Mouse (Mus musculus): ENCODE data around the gene Clstn2. TPM values are rescaled to one million over a fixed set of nuclear protein-coding genes. Genes with fewer than 3 reads are reported as not detected.
A peak's percentile ranks its signal among the peaks of the same experiment; 100 is the strongest.

Gene Clstn2
- polyA plus RNA-seq, 1 experiment from 2014 or later = 0.82 TPM

DNA sequence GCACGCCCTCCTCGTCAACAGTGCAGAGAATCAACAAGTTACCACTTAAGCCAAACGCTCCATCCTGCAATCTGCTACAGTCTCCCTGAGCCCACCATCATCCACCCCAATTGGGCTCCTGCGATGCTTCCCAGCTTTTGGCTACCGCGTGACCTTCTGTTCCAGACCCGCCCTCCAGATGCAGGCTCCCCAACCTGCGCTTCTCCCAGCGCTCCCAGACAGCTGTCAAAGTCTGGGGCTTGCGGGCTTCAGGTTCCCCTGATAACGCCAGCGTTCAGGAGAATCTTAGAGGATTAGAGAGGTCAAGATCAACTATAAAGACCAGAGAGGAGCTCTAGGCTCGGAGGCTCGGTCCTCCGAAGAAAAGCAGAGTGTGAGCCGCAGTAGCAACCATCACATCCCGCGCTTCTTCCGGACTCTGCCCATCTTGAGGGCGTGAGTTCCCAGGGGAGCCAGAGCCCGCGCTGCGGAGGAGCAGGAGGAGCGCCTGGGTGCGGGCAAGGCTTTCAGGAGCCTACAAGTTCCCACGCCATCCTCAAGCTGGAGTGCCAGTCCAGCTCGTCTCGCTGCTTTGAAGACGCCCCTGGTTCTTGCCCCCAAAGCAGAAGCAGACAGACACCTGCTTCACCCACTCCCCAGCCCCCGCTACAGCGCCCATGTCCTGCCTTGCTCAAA is 946 bp downstream of the Clstn2 start:
- H3K4me3 ChIP-seq (ENCODE audit: low read depth, low read length) = peak overlapping the region; percentile 58
- DNase-seq (ENCODE audit: low spot score) (peak; percentile 25), ATAC-seq (ENCODE audit: low FRiP score, low TSS enrichment) (0 out of 2 replicates have a peak, but pooled peaks have one; percentile 3)
- H3K4me1 ChIP-seq (replicated peaks; ENCODE audit: control insufficient read depth, insufficient read depth) = no peaks in the 10 kb centered on the region
- H3K27ac ChIP-seq (replicated peaks) = no peak overlapping the region
- H3K9ac ChIP-seq (ENCODE audit: low read length) = no peak overlapping the region
- peaks cover 5% of the 10 kb centered on the region; the same call in 1 of the 2 replicates for H3K27me3 ChIP-seq (ENCODE audit: control insufficient read depth, insufficient read depth, low read length)
- H3K4me2 ChIP-seq (replicated peaks; ENCODE audit: low read depth) = peak overlapping the region; percentile 93
- H3K36me3 ChIP-seq (ENCODE audit: control insufficient read depth, insufficient read depth, low read length) = no peaks in the 10 kb centered on the region
- no peaks in the 10 kb centered on the region for H3K9me3 ChIP-seq (ENCODE audit: control insufficient read depth, low read length)
- WGBS = 3% methylated on average over 31 of the region's 31 CpGs
- TF ChIP-seq EP300 (optimal IDR thresholded peaks at IDR 0.05) (no peak), CTCF (IDR thresholded peaks at IDR 0.05; ENCODE audit: low read depth) (no peak)

DNA sequence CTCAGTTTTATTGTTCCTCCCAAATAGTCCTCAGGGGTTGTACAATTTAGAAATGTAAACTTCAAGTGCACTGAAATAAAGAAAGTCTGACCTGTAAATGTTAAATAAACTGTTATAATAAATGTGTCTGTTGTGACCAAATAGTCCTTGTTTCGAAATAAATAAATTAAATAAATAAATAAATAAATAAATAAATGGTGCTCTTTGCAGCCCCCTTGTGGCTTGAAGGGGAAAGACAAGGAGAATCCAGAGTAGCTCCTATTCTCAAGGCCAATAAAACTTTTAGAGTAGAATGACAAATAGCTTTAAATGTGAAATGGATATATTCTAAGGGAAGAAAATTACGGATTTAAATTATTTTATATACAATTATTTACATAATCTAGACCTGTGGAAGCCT is 2.3 kb downstream of the Clstn2 start:
- H3K27me3 ChIP-seq (ENCODE audit: control insufficient read depth, insufficient read depth, low read length) = peaks cover 5% of the 10 kb centered on the region; the same call in 1 of the 2 replicates
- H3K4me1 ChIP-seq (replicated peaks; ENCODE audit: control insufficient read depth, insufficient read depth) = no peaks in the 10 kb centered on the region
- H3K27ac ChIP-seq (replicated peaks) = no peak overlapping the region
- DNase-seq (ENCODE audit: low spot score) = no peak
- no peaks in the 10 kb centered on the region for H3K36me3 ChIP-seq (ENCODE audit: control insufficient read depth, insufficient read depth, low read length)
- TF ChIP-seq CTCF (IDR thresholded peaks at IDR 0.05; ENCODE audit: low read depth) (peak; percentile 77), EP300 (optimal IDR thresholded peaks at IDR 0.05) (no peak)
- no peak overlapping the region for H3K4me3 ChIP-seq (ENCODE audit: low read depth, low read length)
- no peak overlapping the region for H3K4me2 ChIP-seq (replicated peaks; ENCODE audit: low read depth)
- H3K9ac ChIP-seq (ENCODE audit: low read length) = no peak overlapping the region
- 10% methylated on average over 2 of the region's 2 CpGs for WGBS
- ATAC-seq (ENCODE audit: low FRiP score, low TSS enrichment) = no peak
- no peaks in the 10 kb centered on the region for H3K9me3 ChIP-seq (ENCODE audit: control insufficient read depth, low read length)

DNA sequence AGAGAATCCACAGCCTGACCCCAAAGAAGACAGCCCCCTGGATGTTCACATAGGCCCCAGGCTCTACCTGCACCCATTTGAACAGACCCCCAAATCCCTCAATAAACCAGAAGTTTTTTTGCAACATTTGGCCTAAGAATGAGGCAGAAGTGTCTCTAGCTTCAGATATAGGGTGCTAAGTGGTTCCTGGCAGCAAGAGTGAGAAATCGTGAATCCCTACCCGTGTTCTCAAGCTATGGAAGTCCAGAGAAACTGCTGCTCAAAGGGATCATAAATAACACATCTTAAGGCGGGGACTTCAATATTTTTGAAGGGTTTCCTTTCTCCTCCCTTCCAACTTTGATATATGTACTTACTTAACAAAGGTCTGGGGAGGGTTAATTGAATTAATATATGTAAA is 7.4 kb downstream of the Clstn2 start:
- Histone ChIP-seq H3K27me3 (ENCODE audit: control insufficient read depth, insufficient read depth, low read length) (no peaks in the 10 kb centered on the region), H3K27ac (replicated peaks) (no peak overlapping the region), H3K4me2 (replicated peaks; ENCODE audit: low read depth) (no peak overlapping the region), H3K4me3 (ENCODE audit: low read depth, low read length) (no peak overlapping the region), H3K4me1 (replicated peaks; ENCODE audit: control insufficient read depth, insufficient read depth) (no peaks in the 10 kb centered on the region), H3K9me3 (ENCODE audit: control insufficient read depth, low read length) (no peaks in the 10 kb centered on the region), H3K9ac (ENCODE audit: low read length) (no peak overlapping the region), H3K36me3 (ENCODE audit: control insufficient read depth, insufficient read depth, low read length) (no peaks in the 10 kb centered on the region)
- DNase-seq (ENCODE audit: low spot score) (no peak), ATAC-seq (ENCODE audit: low FRiP score, low TSS enrichment) (no peak)
- WGBS = 69% methylated on average over 3 of the region's 3 CpGs
- TF ChIP-seq EP300 (optimal IDR thresholded peaks at IDR 0.05) (no peak), CTCF (IDR thresholded peaks at IDR 0.05; ENCODE audit: low read depth) (no peak)

DNA sequence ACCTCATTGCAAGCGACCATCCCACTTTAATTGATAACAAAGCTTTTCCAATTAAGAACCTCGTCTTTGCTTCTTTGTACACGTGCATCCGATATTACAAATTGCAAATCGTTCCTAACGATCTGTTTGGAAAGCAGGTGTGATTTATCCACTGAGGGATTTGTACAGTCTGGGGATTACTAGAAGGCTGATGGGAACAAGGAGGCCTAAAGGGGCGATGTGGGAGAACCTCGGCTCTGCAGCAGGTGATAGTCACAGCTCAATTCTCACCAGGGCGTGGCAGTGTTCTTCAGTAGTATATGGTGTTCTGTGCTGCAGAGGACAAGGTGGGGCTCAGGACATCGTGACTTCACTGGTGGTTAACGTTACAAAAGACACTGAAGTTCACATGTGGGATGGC is 9.9 kb downstream of the Clstn2 start:
- Histone ChIP-seq H3K4me1 (replicated peaks; ENCODE audit: control insufficient read depth, insufficient read depth) (no peaks in the 10 kb centered on the region), H3K27me3 (ENCODE audit: control insufficient read depth, insufficient read depth, low read length) (no peaks in the 10 kb centered on the region), H3K4me2 (replicated peaks; ENCODE audit: low read depth) (no peak overlapping the region), H3K9ac (ENCODE audit: low read length) (no peak overlapping the region), H3K9me3 (ENCODE audit: control insufficient read depth, low read length) (no peaks in the 10 kb centered on the region), H3K36me3 (ENCODE audit: control insufficient read depth, insufficient read depth, low read length) (no peaks in the 10 kb centered on the region), H3K27ac (replicated peaks) (no peak overlapping the region), H3K4me3 (ENCODE audit: low read depth, low read length) (no peak overlapping the region)
- 78% methylated on average over 11 of the region's 11 CpGs for WGBS
- ATAC-seq (ENCODE audit: low FRiP score, low TSS enrichment) = no peak
- no peak for DNase-seq (ENCODE audit: low spot score)
- TF ChIP-seq CTCF (IDR thresholded peaks at IDR 0.05; ENCODE audit: low read depth) (no peak), EP300 (optimal IDR thresholded peaks at IDR 0.05) (no peak)

DNA sequence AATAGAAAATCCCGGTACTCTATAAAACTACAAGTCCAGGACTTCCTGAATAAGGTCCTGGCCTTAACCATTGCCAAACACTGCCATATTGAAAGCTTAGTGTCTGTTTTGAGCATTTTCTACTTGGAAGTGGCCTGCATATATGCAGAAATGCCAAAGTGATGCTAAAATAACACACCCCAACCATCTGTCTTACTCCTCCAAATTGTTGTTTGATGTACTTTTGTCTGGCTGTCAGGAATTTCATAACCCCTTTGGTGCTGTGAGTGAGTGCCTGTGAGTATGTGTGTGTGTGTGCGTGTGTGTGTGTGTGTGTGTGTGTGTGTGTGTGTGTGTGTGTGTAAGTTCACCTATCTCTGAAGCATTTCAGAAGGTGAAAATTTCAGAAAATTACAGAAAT is 13.1 kb downstream of the Clstn2 start:
- Histone ChIP-seq H3K9ac (ENCODE audit: low read length) (no peak overlapping the region), H3K27ac (replicated peaks) (no peak overlapping the region), H3K9me3 (ENCODE audit: control insufficient read depth, low read length) (no peaks in the 10 kb centered on the region), H3K36me3 (ENCODE audit: control insufficient read depth, insufficient read depth, low read length) (no peaks in the 10 kb centered on the region), H3K4me2 (replicated peaks; ENCODE audit: low read depth) (no peak overlapping the region), H3K4me3 (ENCODE audit: low read depth, low read length) (no peak overlapping the region), H3K4me1 (replicated peaks; ENCODE audit: control insufficient read depth, insufficient read depth) (no peaks in the 10 kb centered on the region), H3K27me3 (ENCODE audit: control insufficient read depth, insufficient read depth, low read length) (no peaks in the 10 kb centered on the region)
- TF ChIP-seq CTCF (IDR thresholded peaks at IDR 0.05; ENCODE audit: low read depth) (no peak), EP300 (optimal IDR thresholded peaks at IDR 0.05) (no peak)
- ATAC-seq (ENCODE audit: low FRiP score, low TSS enrichment) = no peak
- WGBS = 84% methylated on average over 2 of the region's 2 CpGs
- DNase-seq (ENCODE audit: low spot score) = no peak

DNA sequence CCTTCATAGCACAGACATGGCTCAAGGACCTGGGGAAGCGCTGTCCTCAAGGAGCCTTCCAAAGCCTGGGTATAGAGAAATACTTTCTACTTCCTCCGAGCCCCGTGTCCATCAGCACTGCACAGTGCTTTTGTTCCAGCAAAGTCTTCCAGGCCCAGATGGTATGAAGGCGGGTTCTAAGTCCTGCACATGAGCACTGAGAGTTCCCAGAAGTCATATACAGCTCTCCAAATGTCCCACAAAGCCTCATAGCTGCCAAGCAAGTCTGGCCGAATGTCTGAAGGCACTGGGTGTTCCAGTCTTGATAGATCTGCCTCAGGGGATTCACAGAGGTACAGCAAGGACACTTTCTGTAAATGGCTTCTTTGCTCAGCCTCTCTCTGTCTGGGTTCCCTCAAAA is 14.3 kb downstream of the Clstn2 start:
- H3K9ac ChIP-seq (ENCODE audit: low read length) = no peak overlapping the region
- no peak for DNase-seq (ENCODE audit: low spot score)
- no peaks in the 10 kb centered on the region for H3K36me3 ChIP-seq (ENCODE audit: control insufficient read depth, insufficient read depth, low read length)
- H3K4me1 ChIP-seq (replicated peaks; ENCODE audit: control insufficient read depth, insufficient read depth) = no peaks in the 10 kb centered on the region
- H3K27me3 ChIP-seq (ENCODE audit: control insufficient read depth, insufficient read depth, low read length) = no peaks in the 10 kb centered on the region
- no peak overlapping the region for H3K4me3 ChIP-seq (ENCODE audit: low read depth, low read length)
- ATAC-seq (ENCODE audit: low FRiP score, low TSS enrichment) = no peak
- H3K9me3 ChIP-seq (ENCODE audit: control insufficient read depth, low read length) = no peaks in the 10 kb centered on the region
- H3K4me2 ChIP-seq (replicated peaks; ENCODE audit: low read depth) = no peak overlapping the region
- TF ChIP-seq EP300 (optimal IDR thresholded peaks at IDR 0.05) (no peak), CTCF (IDR thresholded peaks at IDR 0.05; ENCODE audit: low read depth) (no peak)
- 70% methylated on average over 5 of the region's 5 CpGs for WGBS
- no peak overlapping the region for H3K27ac ChIP-seq (replicated peaks)

Data from stomach, postnatal 0 days (tissue).